Mouse (Mus musculus) retina, postnatal 1 day (tissue): ENCODE measurements at regions not wholly inside any gene's neighbourhood (a gene's known extent, or its start where the extent isn't known, plus 50 kb on each side); places are given as distances from the start of the nearest gene placed in this dataset.

Experiments used
- DNase-seq: peaks from one replicate; pipeline ENCODE4 v3.0.0-alpha.2; 2012

DNA sequence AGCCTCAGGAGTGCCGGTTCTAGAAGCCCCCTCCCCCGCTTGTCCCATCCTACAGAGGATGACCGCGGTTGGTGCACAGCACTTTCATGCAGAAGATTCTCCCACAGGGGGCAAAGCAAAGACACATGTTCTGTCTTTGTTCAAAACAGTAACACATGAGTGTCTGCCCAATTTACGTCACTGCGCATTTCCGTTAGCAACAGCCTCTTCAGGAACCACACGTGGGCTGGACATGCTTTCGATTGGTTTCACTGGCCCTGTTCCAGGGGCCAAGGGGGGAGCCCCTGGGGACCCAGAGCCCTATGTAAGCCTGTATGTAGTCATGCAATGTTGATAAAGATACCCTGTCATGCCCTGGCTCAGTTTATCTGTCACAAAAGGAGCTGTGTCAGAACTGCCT lies 116.2 kb upstream of the Twist2 start:
- peak; percentile 16 for DNase-seq

DNA sequence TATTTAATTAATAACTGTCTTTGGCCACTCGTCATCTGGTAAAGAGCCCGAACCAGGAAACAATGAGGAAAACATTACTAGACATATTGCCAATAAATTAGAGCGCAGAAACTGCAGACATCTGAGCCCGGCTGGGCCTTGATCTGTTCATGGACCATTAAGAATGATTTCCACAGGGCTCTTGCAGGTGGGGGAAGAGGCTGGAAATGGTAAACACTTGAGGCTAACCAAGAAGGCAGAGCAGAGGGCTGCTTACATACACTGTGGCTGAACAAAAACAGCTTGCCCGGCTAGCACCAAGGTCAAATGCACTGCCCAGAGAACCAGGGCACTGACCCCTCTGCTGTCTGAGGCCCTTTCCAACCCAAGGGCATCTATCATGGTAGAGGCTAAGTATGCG lies 115.5 kb upstream of the Twist2 start:
- DNase-seq: no peak

DNA sequence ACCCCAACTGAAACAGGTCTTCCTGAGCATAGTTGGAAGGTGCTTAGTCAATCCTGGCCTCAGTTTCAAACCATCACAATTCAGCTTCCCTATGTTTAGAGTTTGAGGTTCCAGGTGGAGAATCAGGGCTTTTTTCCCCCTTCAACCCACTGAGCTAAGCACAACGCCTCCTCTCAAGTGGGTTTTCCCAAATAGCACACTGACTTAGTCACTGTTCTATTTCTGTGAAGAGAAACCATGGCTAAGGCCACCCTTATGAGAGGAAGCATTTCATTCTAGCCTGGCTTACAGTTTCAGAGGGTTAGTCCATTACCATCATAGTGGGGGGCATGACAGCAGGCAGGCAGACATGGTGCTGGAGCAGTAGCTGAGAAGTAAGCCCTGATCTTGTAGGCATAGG lies 109.7 kb upstream of the Twist2 start:
- no peak for DNase-seq

DNA sequence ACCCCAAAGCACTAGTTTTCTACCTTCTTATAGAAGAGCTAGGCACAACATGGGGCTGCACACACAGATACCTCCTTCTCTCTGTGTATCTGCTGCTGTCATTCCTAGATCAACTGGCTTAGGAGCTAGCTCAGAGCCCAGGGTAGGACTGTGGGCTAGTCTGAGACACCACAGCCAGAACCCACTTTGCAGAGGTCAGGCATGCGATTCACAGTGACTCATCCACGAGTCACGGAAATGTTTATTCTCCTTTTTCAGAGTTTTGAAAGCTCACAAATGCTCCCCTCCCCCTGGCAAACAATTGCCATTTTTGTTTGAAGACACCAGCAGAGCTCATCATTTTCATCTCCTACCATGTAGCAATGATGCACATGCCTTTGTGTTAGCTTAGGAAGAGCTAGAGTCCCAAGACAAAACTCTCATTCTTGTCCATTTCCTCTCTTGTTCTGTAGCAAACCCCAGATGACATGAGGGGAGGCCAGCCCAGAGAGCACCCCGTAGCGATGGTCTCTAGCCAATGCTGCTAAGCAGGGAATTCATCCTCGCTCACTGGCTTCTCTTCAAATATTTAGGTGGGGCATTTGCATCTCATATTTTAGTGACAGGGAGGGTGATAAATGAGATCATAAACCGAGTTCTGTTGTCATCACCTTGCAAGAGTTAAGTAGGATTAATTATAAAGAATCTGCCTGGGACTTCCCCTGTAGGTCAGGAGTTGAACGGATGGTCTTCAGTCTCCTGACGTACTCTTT lies 108.4 kb upstream of the Twist2 start:
- no peak for DNase-seq

DNA sequence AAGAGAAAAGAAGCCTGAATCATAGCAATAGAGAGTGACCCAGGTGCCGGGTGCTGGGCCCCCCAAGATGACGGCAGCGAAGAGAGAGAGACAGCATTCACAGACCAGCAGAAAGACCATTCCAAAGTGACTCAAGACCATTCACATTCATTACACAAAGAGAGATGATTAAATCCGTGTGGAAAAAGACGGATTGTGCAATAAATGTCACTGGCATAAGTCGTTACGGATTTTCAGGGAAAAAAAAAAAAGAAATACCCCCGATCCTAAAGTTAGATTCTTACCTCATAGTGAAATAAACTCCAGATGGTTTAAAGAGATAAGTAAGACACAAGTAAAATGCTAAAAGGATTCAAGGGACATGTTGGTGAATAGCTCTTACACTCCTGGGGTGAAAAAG lies 104.2 kb upstream of the Twist2 start:
- no peak for DNase-seq

DNA sequence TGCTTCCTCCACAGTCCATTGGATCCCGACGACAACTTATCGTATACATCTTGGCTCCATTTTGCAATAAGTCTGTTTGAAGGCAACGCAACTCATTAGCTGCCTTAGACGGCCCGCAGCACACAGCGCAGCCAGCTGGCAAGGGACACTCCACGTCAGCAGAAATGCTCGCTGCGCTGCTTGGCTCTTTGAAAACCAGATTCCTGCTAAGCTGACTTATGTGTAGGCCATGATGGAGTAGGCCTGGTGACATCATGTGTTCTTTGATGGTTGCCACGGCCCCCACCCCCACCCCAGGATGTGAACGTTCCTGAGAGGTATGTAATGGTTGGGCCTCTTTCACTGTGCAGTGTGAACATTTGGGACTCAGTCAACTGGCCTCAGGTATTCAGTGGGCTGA lies 99.8 kb upstream of the Twist2 start:
- DNase-seq: no peak

DNA sequence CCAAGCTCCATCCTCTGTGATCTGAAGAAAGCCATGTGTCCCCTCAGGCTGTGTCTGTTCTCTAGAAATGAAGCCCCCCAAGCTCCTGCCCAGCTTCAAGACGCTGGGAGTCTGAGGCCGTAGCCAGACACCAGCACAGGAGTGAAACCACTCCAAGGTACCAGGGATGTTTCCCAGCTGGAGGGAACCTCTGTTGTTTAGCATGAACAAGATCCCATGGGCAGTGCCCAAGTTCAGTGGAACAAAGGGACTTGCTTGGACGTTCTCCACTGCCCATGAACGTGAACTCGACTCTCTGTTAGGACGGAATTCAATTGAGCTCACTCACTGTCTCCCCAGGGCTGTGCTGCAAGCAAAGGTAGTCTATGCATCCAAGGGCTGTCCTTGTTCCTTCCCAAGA lies 99.2 kb upstream of the Twist2 start:
- DNase-seq: no peak

DNA sequence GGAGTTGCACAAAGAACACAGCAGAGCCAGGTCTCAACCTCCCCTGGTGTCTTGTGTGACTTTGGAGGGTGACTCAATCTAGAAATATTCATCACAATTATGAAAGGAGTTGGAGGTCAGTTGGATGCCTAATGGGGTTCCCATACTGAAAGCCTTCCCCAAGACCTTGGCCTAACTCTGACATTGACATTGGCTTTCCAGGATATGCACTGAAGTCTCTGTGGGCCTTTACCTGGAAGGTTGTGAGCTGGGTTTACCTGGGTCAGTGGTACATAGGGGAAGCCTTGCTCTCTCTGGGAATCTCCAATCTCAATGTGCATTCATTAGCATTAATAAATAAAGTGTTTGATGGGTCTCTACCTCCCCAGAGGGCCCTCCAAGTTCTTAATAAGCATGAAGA lies 98.5 kb upstream of the Twist2 start:
- no peak for DNase-seq

DNA sequence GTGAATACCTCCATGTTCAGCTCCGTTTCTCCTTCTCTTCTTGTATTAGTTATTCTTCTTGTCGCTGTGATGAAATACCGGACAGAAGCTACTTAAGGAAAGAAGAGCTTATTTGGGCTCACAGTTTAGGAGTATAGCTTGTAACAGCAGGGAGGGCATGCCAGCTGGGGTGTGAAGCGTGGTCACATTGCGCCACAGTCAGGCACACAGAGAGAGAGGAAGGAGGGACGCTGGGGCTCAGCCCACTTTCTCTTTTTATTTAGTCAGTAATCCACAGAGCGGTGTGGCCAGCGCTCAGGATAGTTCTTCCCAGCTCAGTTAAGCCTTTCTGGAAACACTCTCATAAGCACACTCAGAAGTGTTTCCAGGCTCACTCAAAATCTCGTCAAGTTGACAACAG lies 95.8 kb upstream of the Twist2 start:
- no peak for DNase-seq

DNA sequence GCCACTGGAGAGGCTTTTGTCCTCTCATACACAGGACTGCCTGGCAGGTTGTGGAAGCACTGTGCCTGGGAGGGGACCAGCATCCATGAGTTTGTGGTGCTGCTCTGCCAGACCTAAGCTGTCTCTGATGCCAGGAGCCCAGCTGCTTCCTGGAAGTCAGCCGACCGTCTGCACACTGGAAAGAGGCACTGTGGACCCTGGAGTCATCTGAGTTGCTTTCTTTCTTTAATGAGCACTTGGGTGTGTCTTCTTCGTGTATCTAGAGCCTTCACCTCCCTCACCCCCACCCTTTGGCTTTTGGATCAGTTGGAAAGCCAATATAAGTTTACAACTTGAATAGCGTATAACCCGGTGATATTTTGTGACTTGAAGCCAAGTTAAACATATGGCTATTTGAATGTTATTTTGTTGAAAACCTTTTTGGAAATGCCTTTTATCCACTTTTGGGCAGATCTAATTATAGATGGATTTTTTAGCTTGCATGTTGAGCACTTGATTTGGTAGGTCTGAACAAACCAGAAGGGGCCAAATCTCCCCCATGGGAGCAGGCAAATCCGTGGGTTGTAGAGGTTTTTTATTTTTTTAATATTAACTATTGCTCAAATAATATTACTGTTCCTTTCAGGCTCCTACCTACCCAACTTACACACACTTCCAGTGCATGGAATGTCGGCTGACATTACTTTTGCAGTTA lies 92.6 kb upstream of the Twist2 start:
- DNase-seq: no peak

DNA sequence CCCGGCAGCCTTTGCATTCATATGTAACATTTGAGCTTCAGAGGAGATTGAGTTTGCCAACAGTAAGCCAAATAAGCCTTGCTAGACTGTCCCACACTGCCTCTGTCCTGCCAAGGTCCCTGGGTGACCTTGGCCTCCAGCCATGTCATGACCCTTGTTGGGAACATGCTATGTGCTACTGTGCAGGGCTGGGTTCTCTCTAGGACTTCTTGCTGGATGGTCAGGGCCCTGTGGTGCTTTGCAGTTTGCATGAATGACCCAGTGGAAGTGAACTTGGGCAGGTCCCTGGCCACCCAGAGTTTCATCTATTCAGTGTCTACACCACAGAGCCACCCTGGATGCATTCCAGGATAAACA lies 92.0 kb upstream of the Twist2 start:
- DNase-seq: no peak

DNA sequence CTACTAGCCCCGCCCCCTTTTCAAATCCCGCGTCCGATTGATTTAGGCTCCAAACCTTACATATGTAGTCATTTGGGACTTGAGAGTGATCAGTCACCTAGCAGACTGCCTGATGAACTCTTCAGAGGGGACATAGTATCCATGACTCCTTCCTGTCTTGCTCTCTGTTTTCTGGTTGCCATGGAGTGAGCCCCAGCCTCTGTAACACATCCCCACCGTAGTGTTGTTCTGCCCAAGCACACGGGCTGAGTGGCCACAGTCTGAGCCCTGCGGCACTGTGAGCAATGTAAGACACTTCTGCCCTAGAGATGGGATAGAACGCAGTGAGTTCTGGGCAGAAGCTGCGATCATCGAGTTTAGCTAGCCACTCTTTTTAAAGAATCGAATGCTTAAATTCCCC lies 88.1 kb upstream of the Twist2 start:
- DNase-seq: no peak

DNA sequence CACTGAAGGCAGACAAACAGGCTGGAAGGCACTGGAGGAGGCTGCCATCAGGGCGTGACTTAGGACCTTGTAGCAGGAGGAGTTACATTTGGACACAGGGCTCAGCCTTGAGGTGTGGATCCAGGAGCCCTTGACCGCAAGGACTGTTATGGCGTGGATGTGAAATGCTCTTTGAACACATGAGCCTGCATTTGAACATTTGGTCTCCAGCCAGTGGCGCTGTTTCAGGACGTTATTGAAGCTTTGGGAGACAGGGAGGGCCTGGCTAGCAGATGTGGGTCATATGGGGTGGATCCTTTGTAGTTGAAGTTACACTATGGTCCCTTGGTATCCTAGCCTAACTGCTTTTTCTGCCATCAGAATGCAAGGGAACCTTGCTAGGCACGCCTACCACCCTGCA lies 87.0 kb upstream of the Twist2 start:
- no peak for DNase-seq

DNA sequence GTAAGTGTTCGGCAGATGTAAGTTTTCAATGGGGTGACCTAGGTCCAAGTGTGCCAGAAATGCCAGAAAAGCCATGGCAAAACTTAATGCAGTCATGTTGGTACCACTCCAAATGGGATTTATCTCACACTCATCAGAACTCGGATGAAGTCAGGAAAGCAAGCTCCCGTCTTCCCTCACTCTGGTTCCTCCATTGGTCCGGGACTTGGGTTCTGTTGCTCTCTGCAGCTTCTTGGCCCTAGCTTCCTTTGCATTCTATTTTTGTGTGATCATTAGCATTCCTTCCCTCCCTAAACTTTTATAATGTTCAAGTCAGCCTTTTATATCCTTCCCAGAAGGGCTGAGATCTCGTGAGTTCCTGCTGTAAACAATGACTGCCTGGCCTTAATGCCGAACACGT lies 85.9 kb upstream of the Twist2 start:
- DNase-seq: no peak

DNA sequence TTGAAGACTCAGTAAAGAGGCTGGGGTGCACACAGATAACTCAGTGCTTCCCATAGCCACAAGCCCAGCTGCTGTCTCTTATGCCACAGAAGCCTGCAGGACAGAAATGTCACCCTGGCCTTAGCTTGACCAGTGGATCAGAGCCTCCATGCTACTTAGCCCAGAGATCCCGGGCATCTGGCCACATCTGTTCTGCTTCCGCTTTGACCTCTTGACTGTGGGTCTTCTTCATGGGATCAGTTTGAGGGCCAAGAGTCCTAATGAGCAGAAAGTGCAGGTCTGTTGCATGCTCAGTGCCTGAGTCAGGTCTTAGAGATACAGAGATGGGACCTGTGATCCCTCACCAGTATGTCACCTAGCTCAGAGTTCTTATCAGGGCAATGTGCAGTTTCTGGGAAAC lies 85.5 kb upstream of the Twist2 start:
- no peak for DNase-seq

DNA sequence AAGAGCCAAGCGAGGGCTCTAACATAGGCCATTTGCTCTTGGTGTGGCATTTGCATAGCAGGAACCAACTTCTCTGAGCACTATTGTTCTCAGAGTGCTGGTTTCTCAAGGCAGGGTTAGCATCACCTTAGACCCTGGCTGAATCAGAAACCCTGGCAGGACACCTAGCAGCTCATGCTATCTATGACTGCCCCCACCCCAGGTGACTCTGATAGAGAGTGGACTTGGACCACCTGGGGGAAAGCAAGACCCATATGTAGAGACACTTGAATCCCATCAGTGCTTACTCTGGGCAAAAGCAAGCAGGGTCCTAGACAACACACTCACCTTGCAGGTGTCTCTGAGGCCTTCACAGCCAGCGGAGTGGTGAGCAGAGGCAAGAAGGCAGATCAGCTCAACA lies 84.4 kb upstream of the Twist2 start:
- no peak for DNase-seq

DNA sequence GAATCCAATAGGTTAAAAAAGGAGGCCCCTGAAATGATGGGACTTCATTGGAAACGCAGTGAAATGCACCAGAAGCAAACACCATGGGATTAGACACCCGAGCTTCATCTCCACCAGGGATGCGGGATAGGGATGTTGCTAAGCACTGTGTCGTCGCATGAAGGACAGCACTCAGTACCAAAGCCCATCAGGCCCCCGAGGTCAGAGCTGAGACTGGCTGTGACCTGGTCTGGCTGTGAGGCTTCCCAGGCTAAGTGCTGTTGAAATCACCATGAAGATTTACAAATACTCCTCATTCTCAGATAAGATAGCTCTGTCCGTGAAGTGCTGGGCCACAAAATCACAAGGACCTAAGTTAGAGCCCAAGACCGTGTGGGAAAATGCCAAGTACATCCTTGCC lies 83.3 kb upstream of the Twist2 start:
- DNase-seq: no peak

DNA sequence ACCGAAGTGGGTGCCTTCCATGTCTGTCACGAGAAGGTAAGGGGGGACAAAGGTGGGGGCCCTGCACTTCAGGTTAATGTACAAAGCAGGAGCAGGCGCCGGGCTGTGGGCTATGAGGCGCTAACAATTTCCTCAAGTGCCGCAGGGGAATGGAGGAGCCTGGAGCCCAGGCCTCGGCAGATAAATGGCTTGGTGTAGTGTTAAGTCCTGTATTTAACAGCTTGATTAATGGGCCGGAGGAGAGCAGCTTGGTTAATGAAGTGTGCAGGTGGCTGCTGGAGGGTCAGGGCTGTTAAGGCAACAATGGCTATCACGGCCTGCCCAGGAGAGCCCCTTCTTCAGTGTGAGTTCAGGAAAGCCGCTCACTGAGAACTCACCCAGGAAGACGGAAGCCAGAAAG lies 72.0 kb upstream of the Twist2 start:
- DNase-seq: no peak

DNA sequence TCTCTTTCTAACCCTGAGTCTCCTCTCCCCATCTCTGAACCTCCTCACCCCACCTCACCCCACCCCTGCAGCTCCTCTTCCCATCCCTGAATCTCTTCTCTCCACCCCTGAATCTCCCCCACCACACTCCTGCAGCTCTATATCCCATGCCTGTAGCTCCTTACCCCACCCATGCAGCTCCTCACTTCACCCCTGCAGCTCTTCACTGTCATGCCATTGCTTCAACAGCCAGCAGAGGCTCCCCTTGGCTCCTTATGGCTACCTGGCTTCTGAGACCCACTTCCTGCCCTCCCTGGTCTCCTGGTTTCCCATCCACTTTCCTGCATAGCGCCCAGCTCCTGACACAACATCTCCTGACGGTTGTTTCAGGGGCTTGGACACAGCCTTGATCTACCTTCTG lies 71.0 kb upstream of the Twist2 start:
- DNase-seq: no peak

DNA sequence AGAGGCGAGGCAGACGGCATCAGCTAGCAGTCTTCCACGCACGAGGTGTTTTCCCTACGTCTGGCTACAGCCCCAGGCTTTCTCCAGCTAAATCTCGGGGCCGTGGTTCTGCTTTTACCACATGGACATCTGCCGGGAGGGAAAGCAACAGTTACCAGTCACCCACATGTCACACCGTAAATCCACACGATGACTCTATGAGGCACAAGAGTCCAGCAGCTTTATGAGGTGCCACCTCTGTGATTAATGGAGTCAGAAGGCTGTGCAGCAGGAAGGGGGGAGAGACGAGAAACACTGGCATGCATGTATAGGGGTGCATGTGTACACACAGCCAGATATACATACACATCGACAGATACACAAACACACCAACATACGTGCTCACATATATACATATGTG lies 69.6 kb upstream of the Twist2 start:
- DNase-seq: no peak

DNA sequence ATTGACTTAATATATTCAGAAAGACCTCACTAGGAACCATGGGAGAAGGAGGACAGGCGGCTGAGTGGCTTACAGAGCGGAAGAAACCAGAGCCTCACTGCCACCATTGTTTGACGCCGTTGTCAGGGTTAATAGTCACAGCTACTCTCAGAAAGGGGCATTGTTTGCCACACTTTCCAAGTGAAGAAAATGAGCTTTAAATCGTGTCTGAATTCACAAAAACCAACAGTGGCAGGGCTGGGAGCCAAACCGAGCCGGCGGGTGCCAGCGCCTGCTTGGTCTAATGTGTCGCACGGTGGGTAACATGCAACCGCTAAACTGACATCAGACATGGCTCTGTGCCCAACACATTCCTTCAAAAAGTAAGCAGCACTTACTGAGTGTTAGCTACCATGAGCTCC lies 68.8 kb upstream of the Twist2 start:
- peak; percentile 57 for DNase-seq

DNA sequence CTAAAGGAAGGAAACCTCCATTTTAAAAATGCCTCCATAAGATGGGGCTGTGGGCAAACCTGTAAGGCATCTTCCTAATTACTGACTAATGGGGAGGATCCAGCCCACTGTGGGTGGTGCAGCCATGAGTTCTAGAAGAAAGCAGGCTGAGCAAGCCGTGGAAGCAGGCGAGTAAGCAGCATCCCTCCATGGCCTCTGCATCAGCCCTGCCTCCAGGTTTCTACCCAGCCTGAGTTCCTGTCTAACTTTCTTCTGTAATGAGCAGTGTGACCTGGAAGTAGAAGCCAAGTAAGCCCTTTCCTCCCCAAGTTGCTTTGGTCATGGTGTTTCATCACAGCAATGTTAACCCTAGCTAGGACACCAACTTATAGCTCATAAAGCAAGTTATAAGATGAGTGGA lies 66.5 kb upstream of the Twist2 start:
- no peak for DNase-seq

DNA sequence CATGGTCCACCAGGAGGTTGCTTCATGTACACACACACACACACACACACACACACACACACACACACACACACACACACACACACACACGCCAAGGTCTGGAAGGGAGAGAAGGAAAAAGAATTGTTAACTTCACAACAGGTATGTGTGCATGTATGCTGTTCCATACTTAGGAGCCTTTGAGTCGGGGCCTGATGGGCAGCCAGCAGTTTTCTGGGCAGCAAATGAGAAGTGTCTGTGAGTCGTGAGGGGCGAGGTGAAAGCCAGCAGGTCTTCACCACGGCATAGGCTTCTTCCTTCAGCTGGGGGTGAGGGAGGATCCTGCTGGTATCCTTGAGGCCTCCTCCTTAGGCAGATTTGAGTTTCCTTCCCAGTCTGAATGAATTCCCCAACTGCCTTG lies 65.8 kb upstream of the Twist2 start:
- no peak for DNase-seq

DNA sequence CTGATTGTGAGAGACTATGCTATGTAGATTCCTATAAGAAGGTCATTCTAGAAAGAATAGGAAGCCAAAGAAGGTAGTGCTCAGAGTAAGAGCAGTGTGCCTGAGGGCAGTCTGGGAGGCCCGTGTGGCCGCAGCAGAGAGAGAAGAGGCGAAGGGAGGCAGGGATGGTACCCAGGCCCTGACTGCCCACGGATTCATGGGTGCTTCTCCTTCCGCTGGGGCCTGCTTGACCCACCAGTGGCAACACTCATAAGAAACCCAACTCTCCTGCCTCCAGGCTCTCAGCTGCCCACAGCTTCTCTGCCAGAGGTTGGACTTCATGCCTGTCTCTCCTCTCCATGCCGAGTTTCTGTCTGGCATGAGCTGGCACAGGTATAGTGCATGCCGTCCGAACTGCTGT lies 60.6 kb upstream of the Twist2 start:
- no peak for DNase-seq

DNA sequence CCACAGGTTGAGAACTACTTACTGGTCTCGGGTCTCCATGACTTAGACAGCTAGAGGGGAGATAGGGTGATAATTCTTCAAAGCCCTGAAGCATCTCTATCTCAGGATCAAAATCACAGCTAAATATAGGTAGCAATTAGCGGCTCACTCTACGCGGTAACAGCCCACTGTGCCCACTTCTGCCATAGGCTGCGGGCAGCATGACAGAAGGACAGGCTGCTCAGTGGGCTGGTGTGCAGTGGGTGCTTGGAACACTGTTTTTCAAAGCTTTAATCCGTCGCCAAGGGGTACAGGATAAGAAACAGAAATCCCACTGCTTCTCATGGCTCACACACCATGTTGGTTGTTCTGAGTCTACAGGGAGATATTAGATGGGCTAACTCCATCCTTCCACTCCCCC lies 59.2 kb upstream of the Twist2 start:
- no peak for DNase-seq
